Mouse (Mus musculus) ES-E14 (cell line): ENCODE data around the gene Kcnc1.

Source experiments
- CHD2 ChIP-seq: IDR thresholded peaks from 2 replicates; pipeline ENCODE4 v1.6.1; 2014; ENCODE audit warnings: mild to moderate bottlenecking, low read depth, low read length, inconsistent platforms
- HCFC1 ChIP-seq: IDR thresholded peaks from 2 replicates; pipeline ENCODE4 v1.6.1; 2012; ENCODE audit warnings: low read length, inconsistent platforms, borderline replicate concordance; ENCODE audit not compliant: insufficient read depth
- MAFK ChIP-seq: IDR thresholded peaks from 2 replicates; pipeline ENCODE4 v1.6.1; 2014; ENCODE audit warnings: mild to moderate bottlenecking, low read depth, low read length, inconsistent platforms; ENCODE audit not compliant: insufficient read depth

- TF ChIP-seq CHD2 (no peak), MAFK (no peak), HCFC1 (no peak)
Observed at GRCm38 (mm10) chr7:46390226-46390625, 6.1 kb upstream of the Kcnc1 start.
